Mouse (Mus musculus): ENCODE data around the gene Hsf5.

The Hsf5 gene

DNA sequence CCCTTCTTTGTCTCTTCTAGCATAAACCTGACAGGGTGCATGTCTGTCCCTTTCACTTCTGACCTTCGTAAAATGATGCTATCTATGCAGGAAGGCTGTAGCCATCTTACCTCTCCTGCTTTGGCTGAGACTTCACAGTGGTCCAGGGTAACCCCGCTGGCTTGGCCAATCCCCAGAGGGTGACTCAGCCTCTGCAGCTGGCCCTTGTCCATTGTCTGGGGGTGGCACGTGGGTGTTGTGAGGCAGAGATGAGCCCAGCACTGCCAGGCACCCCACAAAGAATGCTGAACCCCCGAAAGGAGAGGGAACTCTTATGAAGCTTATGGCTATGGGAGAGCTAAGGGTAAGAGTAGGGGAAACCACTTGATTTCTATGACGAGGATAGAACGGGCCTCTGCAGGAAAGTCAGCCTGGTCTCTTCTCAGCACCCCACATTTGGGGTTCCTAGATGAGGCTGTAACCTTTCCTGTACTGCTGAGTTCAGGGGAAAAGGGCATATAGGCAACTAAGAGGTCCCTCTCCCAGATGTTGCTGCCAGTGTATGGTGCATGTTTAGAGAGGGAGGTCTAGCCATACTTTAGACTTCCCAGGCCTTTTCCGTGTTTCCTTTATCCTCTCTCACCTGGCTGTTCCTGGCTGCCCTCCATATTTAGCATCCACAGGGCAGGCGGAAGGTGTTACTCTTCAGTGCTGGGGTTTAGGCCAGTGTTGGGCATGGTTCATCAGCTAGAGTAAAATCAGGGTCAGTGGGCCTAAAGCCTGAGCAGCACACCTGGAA lies 34.8 kb upstream of the Hsf5 start:
- TF ChIP-seq GATA4 (IDR thresholded peaks at IDR 0.05; ENCODE audit: insufficient replicate concordance, low read length): no peak

DNA sequence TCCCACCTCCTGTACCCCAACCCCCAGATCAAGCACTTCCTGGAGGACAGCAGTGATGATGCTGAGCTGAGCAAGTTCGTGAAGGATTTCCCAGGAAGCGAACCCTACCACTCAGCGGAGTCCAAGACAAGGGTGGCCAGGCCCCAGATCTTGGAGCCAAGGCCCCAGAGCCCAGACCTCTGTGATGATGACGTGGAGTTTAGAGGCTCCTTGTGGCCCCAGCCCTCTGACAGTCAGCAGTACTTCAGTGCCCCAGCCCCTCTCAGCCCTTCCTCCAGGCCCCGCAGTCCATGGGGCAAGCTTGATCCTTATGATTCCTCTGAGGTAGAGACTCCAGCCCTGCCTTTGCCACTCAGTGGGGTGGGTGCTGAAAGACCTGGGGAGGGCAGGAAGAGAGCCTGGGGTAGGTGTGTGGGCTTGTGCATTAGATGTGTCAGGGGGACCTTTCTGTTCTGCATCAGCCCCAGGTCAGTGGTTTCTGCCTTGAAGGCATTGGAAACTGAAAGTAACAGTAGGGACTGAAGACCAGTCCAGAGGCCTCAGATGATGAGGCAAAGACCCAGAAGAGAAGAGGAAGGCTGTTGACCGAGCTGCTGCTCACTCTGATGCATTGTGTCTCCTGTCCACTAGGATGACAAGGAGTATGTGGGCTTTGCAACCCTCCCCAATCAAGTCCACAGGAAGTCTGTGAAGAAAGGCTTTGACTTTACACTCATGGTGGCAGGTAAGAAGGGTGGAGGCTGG lies 33.5 kb upstream of the Hsf5 start:
- TF ChIP-seq GATA4 (IDR thresholded peaks at IDR 0.05; ENCODE audit: insufficient replicate concordance, low read length): no peak

DNA sequence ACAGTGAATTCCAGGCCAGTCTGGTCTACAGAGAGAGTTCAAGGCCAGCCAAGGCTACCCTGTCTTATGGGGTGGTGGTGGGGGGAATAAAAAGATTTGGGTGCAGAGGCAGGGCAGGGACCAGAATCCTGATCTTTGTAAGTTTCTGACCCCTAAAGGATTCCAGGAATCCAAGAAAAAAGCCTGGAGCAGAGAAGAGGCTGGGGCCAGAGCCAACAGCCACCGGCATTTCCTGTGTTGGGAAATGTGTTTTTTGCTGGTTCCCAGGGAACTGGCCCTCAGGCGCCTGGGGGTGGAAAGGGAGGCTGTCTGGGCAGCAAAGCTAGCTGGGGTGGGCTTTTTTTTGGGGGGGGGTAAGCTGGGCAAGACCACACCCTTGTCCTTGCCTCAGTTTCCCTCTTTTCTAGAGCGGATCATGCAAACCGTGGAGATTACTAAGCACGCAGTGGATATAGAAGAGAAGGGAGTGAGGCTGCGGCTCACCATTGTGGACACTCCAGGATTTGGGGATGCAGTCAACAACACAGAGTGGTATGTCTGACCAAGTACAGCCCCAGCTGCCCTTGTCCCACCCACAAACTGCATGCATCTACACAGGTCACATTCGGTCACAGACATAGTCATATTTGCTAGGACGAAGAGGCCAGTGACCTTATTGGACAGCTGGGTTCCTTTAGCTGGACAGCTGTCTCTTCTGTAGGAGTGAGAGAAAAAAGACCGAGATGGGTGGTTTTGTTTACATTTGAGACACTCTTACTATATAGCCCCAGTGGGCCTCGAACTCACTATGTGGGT lies 32.1 kb upstream of the Hsf5 start:
- TF ChIP-seq GATA4 (IDR thresholded peaks at IDR 0.05; ENCODE audit: insufficient replicate concordance, low read length): no peak

DNA sequence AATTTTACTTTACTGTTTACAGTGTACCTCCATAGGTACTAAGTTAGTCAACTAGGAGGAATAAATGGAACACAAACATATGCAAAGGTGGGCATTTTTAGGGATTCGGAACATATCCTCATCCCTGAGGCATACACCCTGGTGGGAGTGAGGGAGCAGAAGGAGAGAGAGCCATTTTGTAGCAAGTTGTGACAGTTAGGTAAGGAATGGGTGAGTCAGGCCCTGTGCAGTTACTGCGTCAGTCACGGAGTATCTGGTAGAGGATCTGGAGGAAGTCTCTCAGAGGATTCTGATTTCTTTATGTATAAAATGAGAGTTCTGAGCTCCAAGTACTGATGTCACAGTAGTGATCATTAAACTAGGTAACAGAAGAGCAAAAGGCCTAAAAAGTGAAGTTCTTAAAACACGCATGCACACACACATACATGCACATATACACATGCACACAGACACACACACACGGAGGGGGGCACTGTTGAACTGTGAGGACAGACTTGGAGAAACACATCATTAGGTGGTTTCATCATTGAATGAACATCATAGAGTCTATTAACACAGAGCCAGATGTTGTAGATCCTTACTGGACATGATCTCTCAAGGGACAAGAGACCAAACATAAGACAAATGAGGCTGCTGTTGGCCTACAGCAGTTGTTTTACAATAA lies 29.6 kb upstream of the Hsf5 start:
- no peak for TF ChIP-seq GATA4 (IDR thresholded peaks at IDR 0.05; ENCODE audit: insufficient replicate concordance, low read length)

DNA sequence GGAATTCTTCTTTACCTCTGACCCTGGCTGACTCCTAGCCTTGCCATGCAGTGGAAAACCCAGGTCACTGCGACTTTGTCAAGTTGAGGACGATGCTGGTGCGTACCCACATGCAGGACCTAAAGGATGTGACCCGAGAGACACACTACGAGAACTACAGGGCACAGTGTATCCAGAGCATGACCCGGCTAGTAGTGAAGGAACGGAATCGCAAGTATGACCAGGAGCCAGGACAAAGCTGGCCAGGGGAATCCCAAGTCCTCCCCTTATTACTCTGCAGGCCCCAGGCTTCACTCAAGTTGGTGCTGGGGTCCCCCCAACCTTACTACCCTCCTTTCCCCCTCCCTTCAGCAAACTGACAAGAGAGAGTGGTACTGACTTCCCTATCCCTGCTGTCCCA lies 27.4 kb upstream of the Hsf5 start:
- no peak for TF ChIP-seq GATA4 (IDR thresholded peaks at IDR 0.05; ENCODE audit: insufficient replicate concordance, low read length)

GRCm38 (mm10) chr11:87590841-87591525 lies 26.0 kb upstream of the Hsf5 start:
- TF ChIP-seq GATA4 (IDR thresholded peaks at IDR 0.05; ENCODE audit: insufficient replicate concordance, low read length): no peak

GRCm38 (mm10) chr11:87591526-87592353 lies 25.2 kb upstream of the Hsf5 start, which contains the start of gene Mtmr4:
Gene Mtmr4 (plus strand): TSS chr11:87592162.
- peak; percentile 31; the same call in 1 of the 2 replicates for TF ChIP-seq GATA4 (IDR thresholded peaks at IDR 0.05; ENCODE audit: insufficient replicate concordance, low read length)

DNA sequence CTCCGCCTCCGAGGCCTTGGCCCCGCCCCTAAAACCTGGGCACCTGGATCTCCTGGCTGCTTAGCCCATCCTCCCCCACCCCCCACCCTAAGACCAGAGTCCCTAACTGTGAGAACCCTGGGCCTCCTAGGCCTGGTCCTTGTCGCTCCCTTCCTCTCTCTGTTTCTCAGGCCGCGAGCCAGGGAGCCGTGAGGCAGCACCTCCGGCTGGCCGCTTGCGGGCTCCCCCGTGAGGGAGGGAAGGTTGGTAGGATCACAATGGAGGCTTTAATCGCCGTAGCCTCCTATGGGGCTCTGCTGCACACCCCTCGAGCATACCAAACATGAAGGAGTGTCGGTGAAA lies 24.6 kb upstream of the Hsf5 start:
- TF ChIP-seq GATA4 (IDR thresholded peaks at IDR 0.05; ENCODE audit: insufficient replicate concordance, low read length): no peak

- TF ChIP-seq GATA4 (IDR thresholded peaks at IDR 0.05; ENCODE audit: insufficient replicate concordance, low read length): no peak
Measured at GRCm38 (mm10) chr11:87592713-87593598, 24.0 kb upstream of the Hsf5 start.

DNA sequence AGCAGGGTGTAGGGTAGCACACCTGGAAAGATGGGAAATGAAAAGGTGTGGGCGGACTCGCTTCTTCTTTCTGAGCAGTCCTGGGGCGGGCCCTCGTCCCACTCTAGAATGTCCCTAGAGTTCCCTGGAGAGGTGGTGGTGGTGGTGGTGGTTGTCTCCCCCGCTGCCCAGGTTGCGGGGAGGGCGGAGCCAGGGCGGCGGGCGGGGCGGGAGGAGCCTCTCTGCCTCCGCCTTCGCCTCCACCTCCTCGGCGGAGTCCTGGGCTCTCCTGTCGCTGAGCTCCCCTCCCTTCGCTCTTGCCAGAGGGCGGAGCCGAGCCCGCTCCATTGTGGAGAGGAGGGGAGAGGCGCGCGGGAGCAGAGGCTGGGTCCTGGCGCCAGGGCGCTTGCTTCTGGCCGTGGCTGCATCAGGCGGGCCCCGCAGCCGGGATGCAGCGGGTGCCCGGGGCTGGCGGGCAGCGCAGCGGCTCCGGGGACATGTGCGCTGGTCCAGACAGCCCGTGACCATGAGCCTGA lies 21.6 kb upstream of the Hsf5 start:
- TF ChIP-seq GATA4 (IDR thresholded peaks at IDR 0.05; ENCODE audit: insufficient replicate concordance, low read length): no peak

DNA sequence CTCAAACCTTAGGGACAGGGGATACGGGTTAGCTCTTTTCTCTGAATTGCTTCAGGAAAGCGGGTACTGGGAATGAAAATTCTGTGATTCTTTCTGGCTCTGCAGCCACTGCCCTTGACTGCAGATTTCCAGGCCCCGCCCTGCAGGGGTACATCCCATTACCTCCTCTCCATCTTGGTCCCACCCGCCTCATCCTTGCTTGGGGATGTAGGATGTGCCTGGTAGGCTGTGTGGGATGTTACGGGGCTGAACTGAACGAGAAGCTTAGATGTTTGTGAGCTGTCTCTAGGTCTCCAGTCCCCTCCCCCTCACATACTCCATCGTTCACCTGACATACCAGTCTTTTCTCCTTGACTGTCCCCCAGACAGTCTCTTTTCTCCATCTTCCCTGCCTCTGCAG lies 21.0 kb upstream of the Hsf5 start:
- TF ChIP-seq GATA4 (IDR thresholded peaks at IDR 0.05; ENCODE audit: insufficient replicate concordance, low read length): no peak

GRCm38 (mm10) chr11:87596492-87596891 lies 20.5 kb upstream of the Hsf5 start:
- TF ChIP-seq GATA4 (IDR thresholded peaks at IDR 0.05; ENCODE audit: insufficient replicate concordance, low read length): no peak

- no peak for TF ChIP-seq GATA4 (IDR thresholded peaks at IDR 0.05; ENCODE audit: insufficient replicate concordance, low read length)
Measured at GRCm38 (mm10) chr11:87597061-87597460, 19.9 kb upstream of the Hsf5 start.

Measured in liver, adult (tissue).